Mouse (Mus musculus) liver, postnatal 0 days (tissue): ENCODE measurements around the gene Agbl3.

ENCODE experiments used
- CTCF ChIP-seq: sonication (generic); IDR thresholded peaks from 2 replicates; pipeline ENCODE4 v1.5.1; 2016; ENCODE audit warnings: antibody characterized with exemption, low read depth
- EP300 ChIP-seq: IDR thresholded peaks from 2 replicates; pipeline ENCODE4 v1.6.1; 2016; ENCODE audit warnings: antibody characterized with exemption, low read depth, mild to moderate bottlenecking

- TF ChIP-seq CTCF (no peak), EP300 (no peak)
Measured at GRCm38 (mm10) chr6:34736934-34737333, 43.3 kb upstream of the Agbl3 start.
